Mouse (Mus musculus) urinary bladder, adult 2 months (tissue): ENCODE results near the gene Plgrkt. TPM values are rescaled to one million over a fixed set of nuclear protein-coding genes. Genes with fewer than 3 reads are reported as not detected.

Experiments used
- DNase-seq: peaks from one replicate; pipeline ENCODE4 v3.0.0; 2022; ENCODE audit warnings: low spot score
- polyA plus RNA-seq: library from polyadenylated mRNA; depleted of rRNA; stranded (reverse); fragments of >200 nt; gene quantifications from 2 replicates; pipeline ENCODE4 v1.2.3, GENCODE M21; 2012

The Plgrkt gene
- polyA plus RNA-seq, 1 experiment, result 108 TPM

DNA sequence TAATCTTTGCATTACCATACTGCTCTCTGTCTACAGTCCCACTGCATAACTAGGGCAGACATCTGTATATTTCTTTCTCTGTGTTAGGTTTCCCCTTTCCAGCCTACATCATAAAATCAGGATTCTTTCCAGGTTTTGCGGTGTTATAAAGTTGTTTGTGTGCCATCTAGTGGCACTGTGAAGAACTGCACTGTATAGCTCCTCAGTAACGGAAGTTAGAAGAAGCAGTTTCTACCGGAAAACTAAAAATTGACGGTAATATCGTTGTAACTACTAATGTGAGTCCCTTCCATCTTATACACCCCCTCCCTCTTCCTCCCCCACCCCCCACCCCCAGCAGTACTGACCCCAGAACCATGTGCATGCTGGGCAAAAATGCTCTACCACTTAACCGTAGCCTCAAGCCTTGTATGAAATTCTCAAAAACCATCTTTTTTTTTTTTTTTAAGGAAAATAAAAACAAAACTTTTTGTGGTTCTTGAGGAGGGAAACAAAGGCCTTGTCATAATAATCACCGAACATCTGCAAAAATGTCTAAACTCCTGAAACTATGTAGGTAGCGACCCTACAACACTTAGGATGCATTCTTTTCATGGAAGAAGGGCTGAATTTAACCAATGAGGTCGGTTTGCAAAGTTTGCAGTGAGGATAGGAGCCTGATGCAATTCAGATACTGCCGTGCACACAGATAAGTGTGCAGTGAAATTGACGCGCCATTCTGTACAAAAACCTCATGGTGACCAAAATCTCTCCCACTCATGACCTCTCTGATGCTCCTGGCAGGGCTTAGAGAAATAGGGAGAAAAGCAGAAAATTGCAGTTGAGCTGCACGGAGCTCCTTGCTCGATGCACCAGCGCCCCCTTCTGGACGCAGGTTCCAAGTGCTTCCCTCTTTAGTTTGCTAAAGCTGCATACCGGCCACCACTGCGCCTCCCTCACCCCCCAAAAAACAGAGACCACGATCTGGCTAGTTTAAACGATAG is 12.0 kb downstream of the Plgrkt start:
- peak; percentile 69 for DNase-seq

DNA sequence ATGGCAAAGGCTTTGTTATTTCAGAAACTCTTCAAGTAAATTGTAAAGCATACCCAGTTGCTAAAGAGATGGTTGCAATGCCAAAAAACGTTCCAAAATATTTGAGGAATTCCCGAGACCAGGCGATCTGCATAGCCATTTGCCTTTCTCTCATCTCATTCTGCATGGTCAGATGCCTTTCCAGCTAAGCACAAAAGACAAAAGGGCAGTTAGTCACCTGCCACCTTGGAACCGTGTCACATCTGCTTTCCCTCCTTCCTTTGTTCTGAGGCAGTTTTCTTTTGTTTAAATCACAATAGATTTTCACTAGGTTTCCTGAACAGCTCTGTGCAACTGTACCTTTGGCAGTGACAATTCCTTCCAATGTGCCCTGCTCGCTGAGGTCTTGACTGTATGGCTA is 16.2 kb downstream of the Plgrkt start:
- no peak for DNase-seq

DNA sequence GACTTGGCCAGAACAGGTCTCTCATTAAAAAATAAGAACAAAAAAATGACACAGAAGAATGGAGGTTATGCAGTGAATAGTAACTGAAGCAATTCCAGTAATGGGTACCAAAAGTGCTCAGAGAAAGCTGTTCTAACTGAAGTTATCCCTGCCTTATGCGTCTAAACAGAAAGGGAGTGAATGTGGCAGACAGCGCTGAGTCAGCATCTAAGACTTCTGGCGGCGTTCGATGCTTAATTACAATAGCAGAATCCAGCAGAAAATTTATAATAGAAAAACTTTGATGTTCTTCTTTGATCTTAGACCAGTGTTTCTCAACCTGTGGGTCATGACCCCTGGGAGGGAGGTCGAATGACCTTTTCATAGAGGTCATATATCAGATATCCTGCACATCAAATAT is 21.6 kb downstream of the Plgrkt start:
- no peak for DNase-seq

DNA sequence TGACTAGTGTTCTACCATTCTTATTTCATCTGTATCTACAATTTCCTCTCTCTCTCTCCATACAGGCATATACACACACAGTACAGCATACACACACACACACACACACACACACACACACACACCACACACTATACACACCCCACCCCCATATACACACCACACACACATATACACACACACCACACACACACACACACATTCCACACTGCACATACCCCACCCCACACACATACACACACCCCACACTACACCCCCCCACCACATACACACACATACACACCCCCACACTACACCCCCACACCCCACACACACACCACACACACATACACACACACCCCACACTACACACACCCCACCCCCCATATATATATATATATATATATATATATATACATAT is 22.3 kb downstream of the Plgrkt start:
- no peak for DNase-seq

DNA sequence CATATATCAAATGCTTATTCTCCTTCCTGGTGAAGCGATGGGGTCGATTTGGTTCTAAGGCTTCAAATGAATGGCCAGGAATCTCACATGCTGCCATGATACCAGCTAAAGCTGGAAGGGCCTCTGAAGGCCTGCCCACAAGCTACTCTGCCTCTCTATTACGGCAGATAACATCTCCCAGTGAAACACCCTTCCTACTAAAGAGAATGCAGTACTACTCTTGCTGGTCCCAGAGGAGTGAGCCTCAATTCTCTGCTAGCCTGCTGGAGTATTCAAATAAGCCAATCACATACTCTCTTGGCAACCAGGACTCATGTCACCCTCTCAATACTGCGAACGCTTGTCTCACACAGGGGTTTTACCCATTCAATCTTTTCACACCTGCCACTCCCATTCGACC is 24.9 kb downstream of the Plgrkt start:
- no peak for DNase-seq

DNA sequence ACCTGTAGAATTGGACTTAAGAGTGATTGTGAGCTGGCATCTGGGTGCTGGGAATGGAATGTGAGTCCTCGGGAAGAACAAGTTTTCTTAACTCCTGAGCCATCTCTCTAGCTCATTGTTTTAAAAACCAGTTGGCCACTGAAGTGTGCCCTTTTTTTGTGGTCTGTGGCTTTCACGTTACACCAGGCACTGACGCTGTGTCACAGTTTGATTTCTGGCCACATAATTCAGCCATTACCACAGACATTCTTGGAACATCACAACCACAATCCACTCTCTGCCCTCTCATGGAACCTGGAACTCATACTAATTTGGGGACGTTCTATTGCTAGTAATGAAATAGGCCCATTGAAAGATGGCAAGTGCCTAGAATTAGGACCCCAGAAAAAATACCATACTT is 26.2 kb downstream of the Plgrkt start:
- DNase-seq, result no peak

DNA sequence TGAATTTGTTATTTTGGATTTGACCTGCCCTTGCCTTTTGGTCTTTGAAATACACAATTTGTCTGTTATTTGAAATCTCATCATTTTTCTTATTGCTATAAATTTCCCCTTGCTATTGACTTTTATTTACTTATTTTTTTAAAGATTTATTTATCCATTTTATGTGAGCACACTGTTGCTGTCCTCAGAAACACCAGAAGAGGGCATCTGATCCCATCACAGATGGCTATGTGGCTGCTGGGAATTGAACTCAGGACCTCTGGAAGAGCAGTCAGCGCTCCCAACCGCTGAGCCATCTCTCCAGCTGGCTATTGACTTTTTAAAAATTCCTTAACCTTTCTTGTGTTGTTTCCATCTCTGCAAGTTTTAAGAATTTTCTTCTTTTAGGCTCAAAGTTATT is 30.6 kb downstream of the Plgrkt start:
- no peak for DNase-seq

DNA sequence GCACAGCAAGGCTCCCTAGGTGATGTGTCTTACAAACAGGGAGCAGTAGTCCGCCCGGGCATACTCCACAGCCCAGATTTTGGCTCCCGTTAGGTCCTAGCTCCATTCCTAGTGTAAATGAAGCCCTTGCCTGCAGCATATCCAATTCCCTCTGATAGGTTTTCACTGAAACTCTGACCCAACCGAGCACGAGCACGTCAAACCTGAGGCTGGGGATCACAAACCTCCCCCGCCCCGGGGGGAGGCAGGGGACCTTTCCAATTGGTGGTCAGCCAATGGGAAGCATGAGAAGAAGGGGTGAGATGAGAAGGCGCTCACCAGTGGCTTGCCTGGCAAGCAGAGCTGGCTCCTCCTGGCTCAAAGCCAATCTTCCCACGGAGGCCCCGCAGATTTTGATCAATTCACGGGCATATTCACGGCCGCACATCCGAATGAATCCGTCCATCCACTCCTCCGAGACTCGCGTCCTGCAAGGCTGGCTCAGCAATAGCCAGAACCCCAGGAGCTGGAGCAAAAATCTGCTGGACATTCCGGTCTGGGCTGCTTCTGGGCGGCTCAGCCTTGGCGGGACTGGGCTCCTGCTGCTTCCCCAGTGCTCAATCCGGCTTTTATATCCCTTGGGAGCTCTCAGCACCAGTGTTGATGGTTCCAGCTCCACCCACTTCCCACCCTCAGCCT is 33.0 kb downstream of the Plgrkt start, which contains the start of gene Rln1:
Gene Rln1 (minus strand): TSS at position 603 of the 678 bp plus-strand sequence.
- no peak for DNase-seq

DNA sequence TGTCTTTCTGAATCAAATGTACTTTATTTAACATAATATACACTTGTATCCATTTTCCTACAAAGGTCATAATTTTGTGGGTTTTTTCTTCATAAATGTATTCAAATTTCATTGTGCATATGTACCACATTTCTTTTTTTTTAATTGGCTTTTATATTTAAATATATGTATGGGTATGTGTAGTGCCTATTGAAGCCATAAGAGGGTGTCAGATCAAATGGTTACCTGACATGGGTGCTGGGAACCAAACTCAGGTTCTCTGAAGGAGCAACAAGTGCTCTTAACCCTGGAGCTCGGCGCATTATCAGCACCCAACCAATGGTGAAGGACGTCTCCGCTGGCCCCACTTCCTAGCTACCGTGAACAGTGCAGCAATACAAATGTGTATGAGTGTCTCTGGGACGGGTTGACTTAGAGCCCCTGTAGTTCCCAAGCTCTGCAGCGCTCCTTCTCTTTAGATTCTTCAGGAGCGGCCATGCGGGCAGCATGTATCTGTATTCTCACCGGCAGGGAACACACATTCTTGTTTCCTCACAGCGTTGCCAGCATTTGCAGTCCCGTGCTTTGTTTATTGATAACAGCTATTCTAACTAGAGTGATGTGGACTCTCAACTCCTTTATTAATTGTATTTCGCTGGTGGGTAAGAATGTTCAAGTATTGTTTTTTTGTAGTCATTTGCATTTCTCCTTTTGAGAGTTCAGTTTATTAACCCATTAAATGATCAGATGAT is 40.2 kb downstream of the Plgrkt start:
- DNase-seq, result no peak

DNA sequence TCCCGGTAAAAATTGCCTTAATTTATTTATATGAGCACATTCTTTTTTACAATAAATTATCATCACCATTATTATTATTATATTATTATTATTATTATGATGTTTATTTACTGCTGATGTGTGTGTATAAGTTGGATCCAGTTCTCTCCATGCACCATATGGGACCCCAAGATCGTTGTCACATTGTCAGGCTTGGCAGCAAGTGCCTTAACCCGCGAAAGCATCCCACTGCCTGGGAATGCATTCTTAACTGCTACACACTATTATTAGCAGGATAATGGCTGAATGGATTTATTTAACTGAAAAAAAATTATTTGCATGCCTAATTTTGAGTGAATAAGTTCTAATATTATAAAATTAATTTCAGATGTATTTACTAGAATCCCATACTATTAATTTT is 40.8 kb downstream of the Plgrkt start:
- no peak for DNase-seq

DNA sequence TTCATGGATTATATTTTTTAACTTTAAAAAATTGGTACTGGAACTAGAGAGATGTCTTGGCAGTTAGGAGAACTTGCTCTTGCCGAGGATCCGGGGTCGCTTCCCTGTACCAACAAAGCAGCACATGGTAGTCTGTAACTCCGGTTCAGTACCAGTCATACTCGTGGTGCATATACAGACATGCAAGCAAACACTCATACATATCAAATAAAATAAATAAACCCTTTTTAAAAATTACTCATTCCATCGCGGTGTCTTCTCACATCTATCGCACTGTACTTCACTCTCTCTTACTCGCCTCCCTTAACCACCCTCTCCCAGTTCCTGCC is 41.4 kb downstream of the Plgrkt start:
- DNase-seq, result no peak

DNA sequence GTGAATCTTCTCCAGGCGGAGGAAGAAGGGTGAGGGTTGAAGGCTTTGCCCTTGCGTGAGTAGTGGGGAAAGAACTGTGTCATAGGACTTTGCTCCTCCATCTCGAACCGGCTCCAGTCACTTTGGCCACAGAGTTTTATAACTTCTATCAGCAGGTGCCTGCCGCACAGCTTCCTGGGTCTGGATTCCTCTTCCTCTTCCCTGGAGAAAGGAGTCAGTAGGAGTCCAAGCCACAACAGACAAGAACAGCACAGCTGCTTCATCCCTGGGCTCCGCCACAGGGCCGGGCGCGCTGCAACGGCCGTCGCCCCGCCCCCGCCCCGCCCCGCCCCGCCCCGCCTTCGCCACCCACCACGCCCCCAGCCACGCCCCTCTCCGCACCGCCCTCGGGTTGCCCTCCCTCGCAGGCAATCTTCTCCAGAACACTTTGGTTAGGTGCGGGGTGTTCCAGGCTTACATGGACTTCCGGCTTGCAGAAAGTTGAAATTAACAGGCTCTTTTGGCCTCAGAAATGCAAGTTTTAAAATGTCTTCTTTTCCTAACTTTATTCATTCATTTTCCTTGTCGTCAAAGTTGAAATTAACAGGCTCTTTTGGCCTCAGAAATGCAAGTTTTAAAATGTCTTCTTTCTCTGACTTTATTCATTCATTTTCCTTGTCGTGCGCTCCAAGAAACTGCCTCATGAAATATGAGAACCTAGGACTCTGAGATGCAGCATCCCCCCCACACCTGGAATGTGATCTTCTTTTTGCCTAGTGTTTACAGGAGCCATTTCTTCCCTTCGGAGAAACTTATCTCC is 41.9 kb downstream of the Plgrkt start, which contains the start of gene Insl6:
Gene Insl6 (minus strand): TSS at position 304 of the 799 bp plus-strand sequence.
- DNase-seq, result peak; percentile 30

DNA sequence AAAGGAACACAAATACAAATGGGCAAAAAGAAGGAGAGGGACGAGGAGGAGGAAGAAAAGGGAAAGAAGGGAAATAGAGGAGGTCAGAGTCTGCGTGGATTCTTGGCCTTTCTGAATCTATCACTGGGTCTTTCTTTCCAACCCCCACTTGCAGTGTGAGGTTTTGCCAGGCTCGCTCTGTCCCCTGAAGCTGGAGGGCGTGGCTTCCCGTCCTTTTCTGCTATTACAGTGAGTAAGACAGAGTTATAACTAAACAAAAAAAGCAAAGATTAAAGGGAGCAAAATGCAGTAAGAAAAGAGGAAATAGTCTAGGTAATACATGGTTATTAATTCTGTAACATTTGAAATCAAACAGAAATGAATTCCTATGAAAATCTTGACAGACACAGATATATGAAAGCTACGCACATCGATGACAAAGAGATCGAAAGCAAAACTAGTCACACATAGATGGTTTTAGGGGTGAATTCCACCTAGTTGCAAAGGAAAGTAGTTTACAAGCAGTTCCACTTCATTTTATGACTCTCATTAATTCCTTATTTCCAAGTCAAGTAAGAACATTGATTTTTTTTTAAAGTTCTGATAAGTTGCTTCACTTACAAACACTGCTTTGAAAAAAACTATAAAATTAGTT is 43.7 kb downstream of the Plgrkt start:
- DNase-seq, result no peak

DNA sequence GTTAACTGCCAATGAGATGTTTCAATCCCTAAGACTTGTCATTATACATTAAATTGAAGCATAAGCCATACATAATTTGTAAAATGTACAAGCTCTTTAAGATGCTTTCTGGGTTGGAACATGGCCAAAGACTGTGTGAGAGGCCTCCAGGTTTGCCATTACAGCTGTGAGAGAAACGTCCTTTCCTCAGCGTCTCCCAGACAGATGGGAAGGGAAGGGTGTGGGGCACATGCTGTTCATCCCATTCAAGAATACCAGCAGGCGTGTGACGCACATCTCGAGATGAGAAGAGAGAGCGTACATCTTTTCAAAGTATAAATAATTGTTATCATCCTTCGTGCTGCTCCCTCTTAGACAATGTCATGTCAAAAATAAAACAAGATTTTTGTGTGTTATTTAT is 54.5 kb downstream of the Plgrkt start:
- DNase-seq, result no peak

DNA sequence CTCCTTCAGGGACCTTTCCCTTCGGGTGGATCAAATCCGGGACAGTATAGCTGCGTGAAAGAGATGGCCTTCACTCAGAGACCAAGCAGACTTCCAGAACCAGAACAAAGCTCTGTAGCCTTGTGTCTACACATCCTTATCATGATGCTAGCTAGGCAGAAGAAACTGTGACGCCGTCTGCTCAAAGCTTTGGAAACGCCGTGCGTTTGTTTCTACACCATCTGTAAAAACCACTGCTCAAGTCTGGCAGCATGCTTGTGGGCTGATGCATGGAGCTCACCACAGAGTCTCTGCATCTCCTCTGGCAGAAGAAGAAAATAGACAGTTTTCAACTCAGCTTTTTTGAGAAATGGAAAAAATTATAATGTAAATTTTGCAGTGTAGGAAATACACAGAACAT is 55.4 kb downstream of the Plgrkt start:
- no peak for DNase-seq

DNA sequence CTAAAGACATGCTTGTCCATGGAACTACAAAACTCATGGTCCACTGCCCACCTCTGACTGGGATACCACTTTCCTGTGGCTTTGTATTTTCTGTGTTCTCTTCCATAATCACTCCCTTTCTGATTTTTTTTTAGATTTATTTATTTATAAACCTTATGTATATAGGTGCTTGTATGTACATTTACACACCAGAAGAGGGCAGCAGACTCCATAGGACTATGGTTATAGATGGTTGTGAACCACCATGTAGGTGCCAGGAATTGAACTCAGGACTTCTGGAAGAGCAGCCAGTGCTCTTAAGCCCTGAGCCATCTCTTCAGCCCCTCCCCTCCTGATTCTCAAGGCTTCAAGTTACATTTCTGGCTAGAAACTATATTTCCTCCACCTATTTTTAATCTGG is 58.4 kb downstream of the Plgrkt start:
- DNase-seq, result no peak

DNA sequence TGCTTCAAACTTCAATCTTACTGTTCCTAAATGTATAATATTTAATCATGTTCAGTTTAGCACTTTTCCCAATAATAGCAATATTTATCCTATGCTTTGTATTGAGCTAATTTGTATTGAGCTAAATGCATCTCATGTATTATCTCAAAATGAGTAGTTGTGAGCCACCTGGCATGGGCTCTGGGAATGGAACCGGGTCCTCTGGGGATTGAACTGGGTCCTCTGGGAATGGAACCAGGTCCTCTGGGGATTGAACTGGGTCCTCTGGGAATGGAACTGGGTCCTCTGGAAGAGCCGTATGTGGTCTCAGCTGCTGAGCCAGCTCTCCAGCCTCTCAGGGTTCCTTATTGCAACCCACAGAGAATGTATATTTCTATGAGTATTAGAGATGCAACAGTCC is 65.1 kb downstream of the Plgrkt start:
- DNase-seq, result no peak

DNA sequence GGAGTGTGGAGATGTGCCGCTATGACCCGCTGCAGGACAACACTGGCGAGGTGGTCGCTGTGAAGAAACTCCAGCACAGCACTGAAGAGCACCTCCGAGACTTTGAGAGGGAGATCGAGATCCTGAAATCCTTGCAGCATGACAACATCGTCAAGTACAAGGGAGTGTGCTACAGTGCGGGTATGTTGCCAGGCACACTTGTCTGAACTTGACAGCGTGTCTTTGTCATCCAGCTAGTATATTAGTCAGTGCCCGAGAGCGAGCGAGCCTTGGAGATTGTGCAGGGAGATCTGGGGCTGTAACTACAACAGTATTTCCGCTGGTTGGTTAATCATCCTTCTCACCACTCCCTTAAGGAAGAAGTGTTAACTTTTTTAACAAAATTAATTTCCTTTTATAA is 66.3 kb downstream of the Plgrkt start:
- DNase-seq, result no peak
